Mouse (Mus musculus) heart, adult 18-20 months (tissue): ENCODE measurements around the gene Ipo13. TPM values are rescaled to one million over a fixed set of nuclear protein-coding genes. Genes with fewer than 3 reads are reported as not detected.

Experiments used
- DNase-seq, 2 experiments: peaks; one replicate each; pipeline ENCODE4 v3.0.0; 2021 to 2022; ENCODE audit warnings: mixed read lengths in 1 of 2
- total RNA-seq, 2 experiments: library from RNA; stranded (reverse); gene quantifications; 2 replicates each; pipeline ENCODE4 v1.2.3; 2021

Ipo13 gene
- total RNA-seq, 2 experiments from 2014 or later: 68.3 to 72.5 TPM

DNA sequence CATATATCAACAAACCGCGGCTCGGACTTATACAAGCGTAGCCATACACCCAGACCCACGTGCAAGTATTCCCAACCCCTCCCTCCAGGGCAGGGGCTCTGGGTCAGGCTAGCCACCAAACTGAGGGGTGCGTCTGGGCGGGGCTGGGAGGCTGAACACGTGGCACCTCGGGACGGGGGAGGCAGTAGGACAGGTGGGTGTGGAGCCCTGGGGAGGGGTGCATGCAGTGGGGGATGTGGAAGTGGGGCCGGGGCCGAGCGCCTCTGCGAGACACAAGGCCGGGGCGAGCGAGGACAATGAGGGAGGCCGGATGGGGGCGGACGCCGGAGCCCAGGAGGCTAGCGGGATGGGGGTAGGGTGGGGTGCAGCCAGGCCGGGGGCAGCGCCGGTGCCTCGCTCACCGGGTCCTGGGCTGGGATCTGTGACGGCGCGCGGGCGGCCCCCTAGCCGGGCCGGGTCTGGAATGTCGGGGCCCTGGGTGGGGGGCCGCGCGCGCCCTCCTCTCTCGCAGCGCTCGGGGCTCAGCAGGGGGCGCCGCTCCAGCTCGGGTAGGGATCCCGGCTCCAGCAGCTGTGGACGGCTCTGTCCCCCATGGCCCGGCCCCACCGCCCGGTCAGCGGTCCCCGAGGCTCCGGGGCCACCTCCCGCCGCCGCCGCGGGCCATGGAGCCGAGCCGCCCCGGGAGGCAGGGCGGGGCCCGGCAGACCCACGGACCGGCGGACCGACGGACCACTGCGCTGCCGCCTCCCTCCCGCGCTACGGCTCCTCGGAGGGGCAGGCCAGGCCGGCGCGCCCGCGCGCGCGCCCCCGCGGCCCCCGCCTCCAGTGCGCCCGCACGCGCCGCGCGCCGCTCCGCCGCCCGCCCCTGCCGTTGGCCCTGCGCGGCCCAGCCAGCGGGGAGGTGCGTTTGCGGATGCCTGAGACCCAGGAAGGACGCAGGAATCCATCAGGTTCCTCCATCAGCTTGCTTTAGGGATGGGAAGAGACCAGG, 31.8 kb downstream of the Ipo13 start, which contains the start of gene B4galt2:
Gene B4galt2, minus strand, starts transcription at position 787 of the 991 bp plus-strand sequence.
- DNase-seq: peak; percentile 50 to 53

DNA sequence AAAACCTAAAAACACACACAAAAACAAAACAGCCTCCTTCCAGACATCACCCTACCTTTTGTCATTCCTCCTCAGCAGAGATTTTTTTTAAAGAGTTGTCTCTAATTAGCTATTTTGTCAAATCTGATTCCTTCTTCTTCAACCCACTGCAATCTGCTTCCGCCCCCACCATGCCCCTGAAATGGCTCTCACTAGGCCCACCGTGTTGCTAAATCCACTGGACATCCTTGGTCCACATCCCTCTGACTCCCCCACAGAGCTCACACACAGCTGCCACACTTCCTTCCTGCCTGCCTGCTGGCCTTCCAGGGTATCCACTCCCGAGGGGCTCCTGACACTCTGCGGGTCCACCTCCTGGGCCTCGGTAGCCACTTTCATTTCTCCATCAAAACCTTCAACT, 36.1 kb downstream of the Ipo13 start:
- no peak for DNase-seq

DNA sequence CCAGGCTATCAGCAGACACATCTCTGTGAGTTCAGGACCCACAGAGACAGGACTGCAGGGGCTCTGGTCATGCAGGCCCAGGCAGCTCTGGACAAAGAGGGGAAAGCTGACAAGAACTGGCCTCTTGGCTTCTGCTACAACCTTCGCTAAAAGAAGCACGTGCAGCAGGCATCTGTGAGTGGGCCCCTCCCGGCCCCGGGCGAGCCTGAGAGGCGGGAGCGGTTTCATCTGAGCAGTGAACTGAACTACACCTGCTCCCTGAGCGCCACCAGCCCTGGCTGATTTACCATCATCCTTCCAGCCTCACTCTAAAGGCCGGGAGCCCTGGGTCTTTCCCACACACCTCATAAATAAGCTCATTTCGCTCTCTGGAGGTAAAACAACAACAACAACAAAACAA, 36.5 kb downstream of the Ipo13 start:
- DNase-seq: no peak

DNA sequence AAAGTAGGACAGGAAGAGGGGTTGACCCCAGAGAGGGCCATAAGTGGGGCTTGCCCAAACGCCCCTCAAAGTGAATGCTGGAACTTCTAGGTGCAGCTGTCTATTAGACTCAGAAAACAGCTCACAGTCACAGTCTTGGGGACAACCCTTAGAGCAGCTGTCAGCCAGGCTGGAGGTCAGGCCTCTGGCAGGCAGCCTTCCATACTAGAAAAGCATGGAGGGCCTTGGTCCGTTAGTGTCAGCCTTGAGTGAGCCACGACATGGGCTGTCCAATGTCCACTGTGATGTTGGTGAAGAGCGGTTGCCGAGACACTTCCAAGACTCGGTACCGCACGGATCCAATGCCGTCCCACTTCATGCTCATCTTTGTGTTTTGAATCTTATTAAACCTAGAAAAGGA, 41.2 kb downstream of the Ipo13 start:
- DNase-seq: no peak

DNA sequence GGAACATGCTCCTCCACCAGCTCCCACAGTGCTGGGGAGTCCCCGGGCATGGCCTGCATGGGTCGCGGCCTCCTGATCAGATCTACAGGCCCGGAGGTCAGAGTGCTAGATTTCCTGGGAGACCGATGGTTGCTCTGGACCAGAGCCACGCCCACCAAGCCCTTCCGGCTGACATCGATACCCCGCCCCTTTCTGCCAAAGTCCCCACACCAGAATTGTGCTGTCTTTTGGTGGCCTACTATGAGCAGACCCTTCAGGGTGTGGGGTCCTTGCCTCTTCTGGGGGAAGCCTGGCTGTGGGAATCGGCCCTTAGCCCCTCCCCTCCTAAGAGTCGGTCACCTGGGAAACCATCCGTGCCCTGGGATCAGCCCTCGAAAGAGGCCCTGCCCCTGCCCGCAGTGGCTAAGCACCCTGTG, 42.3 kb downstream of the Ipo13 start, which contains the start of gene Ccdc24:
Gene Ccdc24, minus strand, starts transcription at position 87 of the 416 bp plus-strand sequence.
- no peak for DNase-seq

DNA sequence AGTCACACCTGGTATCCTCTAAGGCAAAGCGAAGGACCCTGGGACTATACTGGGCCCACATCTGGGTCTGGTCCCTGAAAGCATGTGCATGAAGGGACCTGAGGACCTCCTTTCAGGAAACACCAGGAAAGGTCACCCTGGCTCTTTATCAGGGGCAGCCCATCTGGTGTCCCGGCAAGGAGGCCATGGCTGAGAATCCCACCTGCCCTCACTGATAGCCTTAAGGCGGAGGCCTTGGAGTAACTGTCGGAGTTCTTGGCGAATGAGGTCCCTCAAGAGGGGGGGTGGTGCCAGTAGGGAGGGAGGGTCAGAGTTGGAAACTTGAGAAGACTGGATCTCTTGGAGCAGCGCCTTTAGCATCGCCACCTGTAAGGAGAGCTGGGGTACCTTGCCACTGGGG, 43.0 kb downstream of the Ipo13 start:
- DNase-seq: no peak

DNA sequence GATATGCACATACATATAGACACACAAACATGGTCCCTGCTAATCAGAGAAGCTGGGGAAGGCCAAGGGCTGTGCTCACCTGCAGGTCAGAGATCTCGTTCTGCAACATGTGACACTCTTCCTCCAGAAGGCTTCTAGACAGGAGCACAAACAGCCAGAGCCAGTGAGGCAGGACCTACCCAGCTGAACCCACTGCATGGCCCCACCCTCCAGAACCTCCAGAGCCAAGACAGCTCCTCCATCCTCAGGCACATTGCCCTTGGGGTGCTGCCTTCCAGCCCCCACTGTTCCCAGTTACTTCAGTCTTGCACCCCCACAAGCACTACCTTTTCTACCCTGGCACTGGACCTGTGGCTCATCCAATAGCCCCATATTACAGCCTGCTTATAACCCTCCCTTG, 44.4 kb downstream of the Ipo13 start:
- no peak for DNase-seq

DNA sequence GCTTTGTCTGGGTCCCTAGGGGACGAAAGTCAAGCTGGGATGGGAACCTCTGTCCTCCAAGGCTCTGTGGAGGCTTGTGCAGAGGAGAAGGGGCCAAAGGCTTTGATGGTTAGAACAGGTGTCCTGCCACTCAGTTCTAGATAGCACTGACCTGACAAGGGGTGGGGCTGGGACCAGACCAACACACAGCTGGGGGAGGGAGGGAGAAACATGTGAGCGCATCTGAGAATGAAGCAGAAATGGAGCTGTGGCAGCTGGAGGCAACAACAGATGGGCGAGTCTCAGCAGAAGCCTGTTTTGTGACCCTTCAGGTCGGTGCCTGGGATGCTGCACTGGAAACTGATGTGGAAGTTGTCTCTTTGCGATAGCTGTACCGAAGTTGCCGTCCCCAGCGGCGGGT, 45.5 kb downstream of the Ipo13 start:
- DNase-seq: no peak

DNA sequence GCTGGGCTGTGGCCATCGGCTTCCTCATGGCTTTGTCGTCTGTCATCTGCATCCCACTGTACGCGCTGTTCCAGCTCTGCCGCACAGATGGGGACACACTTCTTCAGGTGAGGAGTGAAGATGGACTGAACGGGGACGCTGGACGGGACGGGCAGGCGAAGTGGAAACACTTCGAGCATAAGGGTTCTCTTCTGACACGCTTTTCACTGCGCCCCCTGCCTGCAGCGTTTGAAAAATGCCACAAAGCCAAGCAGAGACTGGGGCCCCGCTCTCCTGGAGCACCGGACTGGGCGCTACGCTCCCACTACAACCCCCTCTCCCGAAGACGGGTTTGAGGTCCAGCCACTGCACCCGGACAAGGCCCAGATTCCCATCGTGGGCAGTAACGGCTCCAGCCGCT, 47.0 kb downstream of the Ipo13 start:
- peak; percentile 49 to 82 for DNase-seq

DNA sequence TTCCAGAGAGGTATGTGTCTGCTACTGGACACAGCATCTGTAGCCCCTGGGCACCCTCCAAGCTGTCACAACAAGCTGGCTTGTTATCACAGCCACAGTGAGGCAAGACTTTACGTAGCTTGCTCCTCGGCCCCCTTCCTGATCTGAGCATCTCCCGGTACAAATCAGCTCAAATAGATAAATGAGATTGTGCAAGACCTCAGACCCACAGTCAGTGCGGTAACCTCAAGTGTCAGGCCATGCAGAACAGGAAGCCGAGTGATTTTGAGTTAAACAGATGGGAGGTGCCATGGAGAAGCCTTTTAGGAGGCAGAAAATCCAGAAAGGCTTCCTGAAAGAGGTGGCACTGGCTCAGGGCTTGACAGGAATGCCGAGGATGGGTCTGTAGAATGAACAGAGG, 47.8 kb downstream of the Ipo13 start:
- DNase-seq: no peak

DNA sequence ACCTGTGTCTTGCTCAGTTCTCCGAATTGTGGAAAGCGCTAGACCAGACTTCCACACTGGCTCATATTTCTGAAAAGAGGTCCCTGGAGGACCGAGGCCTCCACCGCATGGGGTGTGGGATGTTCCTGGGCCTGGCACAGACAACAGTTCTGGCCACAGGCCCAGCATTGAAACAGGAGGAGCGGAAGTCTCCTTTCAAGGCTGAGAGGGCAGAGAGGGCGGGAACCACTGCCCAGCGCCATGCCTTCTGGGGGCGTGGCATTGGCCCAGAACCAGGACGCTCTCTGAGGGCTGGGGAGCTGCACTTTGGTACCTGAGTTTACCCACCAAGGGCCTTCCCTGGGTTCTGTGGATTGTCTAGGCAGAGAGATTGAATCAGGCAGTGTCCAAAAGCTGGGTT, 48.7 kb downstream of the Ipo13 start:
- peak; percentile 77 to 80 for DNase-seq

DNA sequence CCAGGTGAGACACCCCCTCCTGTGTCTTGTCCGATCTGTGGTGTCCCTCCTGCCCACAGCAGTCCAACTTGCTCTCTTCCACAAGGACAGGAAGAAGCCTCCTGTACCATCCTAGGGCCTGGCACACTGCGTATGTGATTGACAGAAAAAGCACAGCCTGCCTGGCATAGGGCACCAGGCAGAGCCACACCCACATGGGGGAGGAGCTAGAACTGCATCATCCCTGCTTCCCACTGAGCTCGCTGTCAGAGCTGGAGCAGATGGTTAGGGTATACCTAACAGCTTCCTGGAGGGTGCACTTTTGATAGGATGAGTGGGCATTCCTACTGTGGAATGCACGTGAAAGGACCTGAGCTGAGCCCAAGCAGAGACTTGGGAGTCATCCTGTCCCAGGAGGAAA, 52.0 kb downstream of the Ipo13 start:
- peak in 1 of 2 experiments; percentile 31 for DNase-seq

DNA sequence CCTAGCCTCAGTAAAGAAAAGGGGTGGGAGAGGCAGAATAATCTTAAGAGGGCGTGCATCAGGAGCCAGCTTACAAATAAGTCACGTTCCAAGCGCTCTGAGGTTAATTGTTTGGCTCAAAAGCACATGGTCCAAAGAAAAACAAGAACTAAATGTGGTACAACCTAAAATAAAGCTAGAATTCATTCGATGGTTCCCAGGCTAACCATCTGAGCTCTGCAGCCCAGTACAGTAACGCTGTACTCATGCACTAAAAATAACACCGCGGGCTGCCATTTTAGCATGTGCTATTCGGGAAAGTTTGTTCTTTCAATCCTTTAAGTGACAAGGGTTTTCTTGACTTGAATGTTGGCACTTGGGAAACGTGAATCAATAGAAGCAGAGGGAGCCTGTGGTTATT, 54.2 kb downstream of the Ipo13 start:
- DNase-seq: no peak

DNA sequence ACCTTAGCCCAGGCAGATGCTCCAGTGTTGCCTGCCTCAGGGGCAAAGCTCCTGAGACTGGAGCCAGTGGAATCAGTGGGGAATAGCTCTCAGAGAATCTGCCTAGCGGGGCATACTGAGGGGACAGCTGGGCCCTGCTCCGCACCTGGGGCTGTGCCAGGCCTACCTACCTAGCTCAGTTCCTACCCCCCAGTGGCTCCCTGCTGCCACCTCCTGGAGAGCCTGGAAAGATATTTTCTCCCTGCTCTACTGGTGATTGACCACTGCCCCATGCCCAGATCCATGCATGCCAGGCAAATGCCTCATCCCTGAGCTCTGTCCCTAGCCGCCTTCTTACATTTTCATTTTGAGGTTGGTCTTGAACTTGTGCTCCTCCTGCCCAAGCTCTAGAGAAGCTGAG, 56.0 kb downstream of the Ipo13 start:
- DNase-seq: peak; percentile 44 to 75

DNA sequence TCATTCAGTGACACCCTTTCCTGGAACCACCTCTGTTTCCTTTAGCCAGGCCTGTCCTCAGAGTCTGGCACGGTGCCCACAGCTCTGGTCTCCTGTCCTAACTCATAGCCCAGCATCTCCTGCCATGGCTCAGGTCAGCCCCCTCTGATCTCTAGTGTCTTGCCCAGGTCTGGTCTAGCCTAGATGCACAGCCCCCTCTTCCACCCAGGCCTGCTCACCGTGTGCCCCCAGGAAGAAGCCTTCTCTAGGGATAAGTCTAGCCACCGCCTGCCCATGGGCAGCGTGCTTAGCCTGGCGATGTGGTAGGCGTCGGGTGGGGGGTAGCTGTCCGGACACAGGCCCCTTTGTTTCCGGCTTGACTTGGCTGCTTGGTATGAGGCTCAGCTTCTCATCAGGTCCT, 59.7 kb downstream of the Ipo13 start:
- DNase-seq: no peak

DNA sequence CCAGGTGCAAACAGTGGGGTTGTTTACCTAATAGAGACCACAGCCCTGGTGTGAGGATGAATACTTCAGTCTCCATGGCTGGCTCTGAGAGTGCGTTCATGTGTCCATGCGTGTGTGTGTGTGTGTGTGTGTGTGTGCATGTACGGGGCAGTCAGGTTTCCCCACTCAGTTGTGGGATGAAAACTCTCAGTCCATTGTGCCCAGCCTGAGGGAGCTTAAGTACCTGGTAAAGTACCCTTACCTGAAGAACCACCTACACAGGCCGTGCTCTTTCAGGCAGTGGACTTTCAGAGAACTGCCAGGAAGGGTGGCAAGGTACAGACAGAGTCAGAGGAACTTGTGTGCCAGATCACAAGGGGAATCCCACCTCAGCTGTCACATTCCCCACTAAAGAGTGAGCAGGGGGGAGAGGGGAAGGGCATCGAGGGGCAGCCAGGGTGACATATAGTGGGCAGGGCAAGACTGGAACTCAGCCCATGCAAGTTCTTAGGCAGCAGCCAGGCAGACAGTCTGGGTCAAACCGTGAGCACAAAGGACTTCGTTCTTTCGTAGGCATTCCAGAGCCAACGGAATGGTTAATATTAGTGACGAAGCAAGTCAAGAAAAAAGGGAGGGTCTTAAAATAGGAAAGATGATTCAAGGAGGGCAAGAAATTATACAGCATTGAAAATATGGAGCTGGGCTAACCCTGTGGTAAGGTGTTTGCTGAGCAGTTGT, 62.5 kb downstream of the Ipo13 start:
- DNase-seq: no peak

DNA sequence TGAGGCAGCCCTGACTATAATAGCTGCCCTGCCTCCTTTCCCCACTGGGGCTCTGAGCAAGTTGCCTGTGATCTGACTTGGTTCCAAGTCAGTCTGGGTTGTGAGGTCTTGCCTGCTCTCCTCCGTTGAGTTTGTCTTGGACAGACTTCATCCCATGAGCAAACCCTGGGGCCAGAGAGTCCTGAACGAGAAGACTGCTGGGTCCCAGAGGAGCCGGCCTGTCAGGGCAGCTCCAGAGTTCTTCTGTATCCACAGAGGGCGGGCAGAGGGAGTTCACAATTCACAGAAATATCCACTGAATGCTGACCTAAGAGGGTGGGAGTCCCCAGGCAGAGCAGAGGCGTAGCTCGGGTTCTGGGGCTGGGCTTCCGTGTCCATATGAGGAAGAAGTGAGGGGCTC, 63.9 kb downstream of the Ipo13 start:
- DNase-seq: peak; percentile 59 to 86

DNA sequence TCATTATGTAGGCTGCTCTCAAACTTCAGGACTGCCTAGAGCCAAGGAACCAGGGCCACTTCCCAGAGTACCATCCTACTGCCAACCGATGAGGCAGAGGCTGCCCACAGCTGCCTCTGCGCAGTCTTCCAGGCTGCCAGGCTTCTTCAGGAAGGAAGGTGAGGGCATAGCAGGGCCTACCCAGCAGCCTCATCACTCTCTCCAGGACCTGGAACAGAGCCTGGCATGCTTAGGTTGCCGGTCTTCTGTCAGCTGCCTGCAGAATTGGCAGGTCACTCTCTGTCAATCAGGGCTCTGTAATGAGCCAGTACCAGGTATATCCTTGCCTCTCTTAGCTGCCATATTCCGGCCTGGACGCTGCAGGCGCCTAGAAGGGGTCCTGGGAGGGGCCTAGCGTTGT, 64.6 kb downstream of the Ipo13 start:
- peak in 1 of 2 experiments; percentile 24 for DNase-seq

DNA sequence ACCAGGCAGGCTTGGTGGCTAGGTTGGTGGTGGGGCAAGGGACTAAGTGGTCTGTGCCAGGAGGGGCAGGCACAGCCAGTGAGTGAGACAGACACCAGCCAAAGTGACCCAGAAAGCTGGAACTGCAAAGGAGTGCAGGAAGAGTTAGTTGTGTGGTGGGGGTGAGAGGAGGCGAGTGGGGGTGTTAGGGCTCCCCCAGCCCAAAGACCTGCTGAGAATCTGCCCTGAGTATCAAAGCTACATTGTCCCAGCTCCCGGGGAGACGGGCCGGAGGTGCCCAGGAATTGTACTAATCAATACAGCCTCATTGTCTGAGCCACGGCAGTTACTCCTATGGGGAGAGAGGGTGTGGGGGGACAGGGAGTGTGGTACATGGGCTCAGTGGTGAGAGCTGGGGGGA, 65.3 kb downstream of the Ipo13 start:
- no peak for DNase-seq

DNA sequence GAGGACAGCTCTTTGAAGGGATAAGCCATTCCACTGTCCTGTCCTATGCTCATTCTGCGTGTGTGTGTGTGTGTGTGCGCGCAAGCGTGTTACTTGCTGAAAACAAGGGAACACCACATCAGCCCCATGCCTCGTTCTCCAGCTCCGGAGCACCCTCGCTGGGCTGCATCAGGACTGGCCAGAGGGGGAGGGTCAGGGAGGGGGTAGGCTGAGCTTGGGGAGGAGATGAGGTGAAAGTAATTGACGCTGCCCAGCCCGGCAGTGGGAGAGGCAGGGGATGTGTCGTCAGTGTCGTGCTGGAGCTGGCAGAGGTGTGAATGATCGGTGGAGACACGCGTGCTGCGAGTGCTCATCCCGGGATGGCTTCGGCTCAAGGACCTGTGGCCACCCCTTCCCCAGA, 65.7 kb downstream of the Ipo13 start:
- DNase-seq: no peak

DNA sequence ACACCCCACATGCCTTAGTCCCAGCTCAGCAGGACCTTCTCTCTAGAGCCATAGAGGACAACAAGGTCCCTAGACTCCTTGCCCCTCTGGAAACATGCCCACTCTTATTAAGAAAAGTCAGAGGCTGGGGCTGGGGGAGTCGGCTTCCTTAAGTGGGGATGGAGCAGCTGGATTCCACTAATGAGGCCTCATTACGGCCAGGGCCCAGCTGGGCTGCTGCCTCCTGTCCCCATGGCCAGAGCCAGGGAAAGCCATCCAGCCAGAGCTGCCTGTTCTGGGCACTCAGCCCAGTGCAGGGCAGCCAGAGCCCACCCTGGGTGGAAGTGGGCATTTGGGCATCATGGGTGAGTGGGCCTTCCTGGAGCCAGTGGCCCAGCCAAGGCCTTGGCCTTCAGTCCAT, 67.8 kb downstream of the Ipo13 start:
- no peak for DNase-seq

DNA sequence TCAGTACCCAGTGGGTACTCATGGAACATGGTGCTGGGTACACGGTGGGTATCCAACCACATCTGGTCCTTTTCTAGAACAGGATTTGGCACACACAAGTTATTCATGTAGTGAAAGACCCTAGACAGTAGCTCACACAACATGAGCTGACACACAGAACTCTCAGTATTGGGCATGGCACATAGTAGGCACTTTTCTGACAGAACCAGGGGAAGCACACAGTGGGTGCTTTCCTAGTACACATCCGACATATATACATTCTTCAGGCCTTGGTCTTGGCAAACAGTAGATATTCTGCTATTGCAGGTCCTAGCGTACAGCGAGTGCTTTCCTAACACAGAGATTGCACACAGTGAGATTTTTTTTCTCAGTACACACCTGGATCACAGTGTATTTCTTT, 68.5 kb downstream of the Ipo13 start:
- DNase-seq: no peak

DNA sequence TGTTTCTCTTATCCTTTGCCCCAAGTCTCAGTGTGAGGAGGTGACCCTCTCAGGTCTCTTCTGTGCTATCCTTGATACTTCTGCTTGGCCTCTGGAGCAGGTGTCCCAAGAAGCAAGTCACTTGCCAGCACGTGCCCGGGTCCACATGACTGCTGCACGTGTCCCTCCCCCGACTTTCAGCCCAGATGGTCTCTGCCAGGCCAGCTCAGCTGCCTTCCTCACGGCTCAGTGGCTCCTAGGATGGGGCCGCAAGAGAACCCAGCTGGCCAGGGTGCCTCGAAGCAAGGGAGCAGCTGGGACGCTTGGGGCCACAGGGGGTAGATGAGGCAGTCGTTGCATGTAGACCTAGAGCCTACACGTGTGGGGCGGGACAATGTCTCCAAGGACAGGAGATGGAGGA, 69.5 kb downstream of the Ipo13 start:
- DNase-seq: no peak
